Mouse (Mus musculus) forebrain, embryonic 14.5 days (tissue): ENCODE data around the gene Hcn2. TPM values are rescaled to one million over a fixed set of nuclear protein-coding genes. Genes with fewer than 3 reads are reported as not detected.

Source experiments
- ATAC-seq: fragments of 200-750 bp; cut with Nextera tagmentation; 2 replicates; pipeline ENCODE4 v1.8.0; 2017; ENCODE audit warnings: mild to moderate bottlenecking, moderate library complexity
- DNase-seq: peaks from one replicate; pipeline ENCODE4 v3.0.0-alpha.2; 2015; ENCODE audit warnings: low spot score
- H3K27ac ChIP-seq: fragments of 300-500 bp; sonication (generic); 2 replicates; pipeline ENCODE4 v1.5.1; 2014; ENCODE audit warnings: low read depth, mild to moderate bottlenecking, control low read depth, low read length, moderate library complexity
- H3K27me3 ChIP-seq: fragments of 300-500 bp; sonication (generic); replicated peaks from 2 replicates; pipeline ENCODE4 v1.6.1; 2014; ENCODE audit warnings: low read length, control low read depth, mixed read lengths; ENCODE audit not compliant: control insufficient read depth, insufficient read depth
- H3K36me3 ChIP-seq: fragments of 300-500 bp; sonication (generic); 2 replicates; pipeline ENCODE4 v1.6.1; 2014; ENCODE audit warnings: low read length, control low read depth; ENCODE audit not compliant: control insufficient read depth, insufficient read depth
- H3K4me1 ChIP-seq: fragments of 300-500 bp; sonication (generic); 2 replicates; pipeline ENCODE4 v1.6.1; 2014; ENCODE audit warnings: antibody characterized with exemption, low read length, control low read depth; ENCODE audit not compliant: control insufficient read depth, insufficient read depth
- H3K4me2 ChIP-seq: fragments of 300-500 bp; sonication (generic); 2 replicates; pipeline ENCODE4 v1.6.1; 2014; ENCODE audit warnings: mild to moderate bottlenecking, control low read depth, low read length
- H3K4me3 ChIP-seq: fragments of 300-500 bp; sonication (generic); 2 replicates; pipeline ENCODE4 v1.5.1; 2014; ENCODE audit warnings: low read depth, low read length, control low read depth
- H3K9ac ChIP-seq: fragments of 300-500 bp; sonication (generic); 2 replicates; pipeline ENCODE4 v1.6.1; 2014; ENCODE audit warnings: mild to moderate bottlenecking, low read length, control low read depth, moderate library complexity
- H3K9me3 ChIP-seq: fragments of 300-500 bp; sonication (generic); replicated peaks from 2 replicates; pipeline ENCODE4 v1.6.1; 2016; ENCODE audit warnings: low read length, control low read depth, mixed read lengths; ENCODE audit not compliant: control insufficient read depth
- whole genome bisulfite sequencing: fragments of 180-500 bp; shearing (Covaris S2); extraction: QIAGEN DNeasy Blood & Tissue Kit; methylation state at CpG from one replicate; pipeline ENCODE4 v1.1.7; 2014; 5-methylcytosine and 5-hydroxymethylcytosine counted together
- polyA plus RNA-seq: library from polyadenylated mRNA; unstranded; fragments of >200 nt; fragmentation: Nextera tagmentation; extraction: Ambion mirVana; gene quantifications from 2 replicates; pipeline ENCODE4 v1.2.1, GENCODE M21; 2014

Hcn2 gene
- polyA plus RNA-seq, 1 experiment from 2014 or later: 0.32 TPM

GRCm38 (mm10) chr10:79739234-79739633, 22.8 kb downstream of the Hcn2 start:
- Histone ChIP-seq H3K27me3 (0 out of 2 replicates have a peak, but pooled peaks cover 2% of the 10 kb centered on the region), H3K4me3 (no peak overlapping the region), H3K4me2 (no peak overlapping the region), H3K9ac (no peak overlapping the region), H3K36me3 (peaks cover 98% of the 10 kb centered on the region), H3K4me1 (no peaks in the 10 kb centered on the region), H3K9me3 (peaks cover 19% of the 10 kb centered on the region), H3K27ac (no peak overlapping the region)
- DNase-seq: no peak
- ATAC-seq: no peak
- 97% methylated on average over 28 of the region's 28 CpGs for WGBS

DNA sequence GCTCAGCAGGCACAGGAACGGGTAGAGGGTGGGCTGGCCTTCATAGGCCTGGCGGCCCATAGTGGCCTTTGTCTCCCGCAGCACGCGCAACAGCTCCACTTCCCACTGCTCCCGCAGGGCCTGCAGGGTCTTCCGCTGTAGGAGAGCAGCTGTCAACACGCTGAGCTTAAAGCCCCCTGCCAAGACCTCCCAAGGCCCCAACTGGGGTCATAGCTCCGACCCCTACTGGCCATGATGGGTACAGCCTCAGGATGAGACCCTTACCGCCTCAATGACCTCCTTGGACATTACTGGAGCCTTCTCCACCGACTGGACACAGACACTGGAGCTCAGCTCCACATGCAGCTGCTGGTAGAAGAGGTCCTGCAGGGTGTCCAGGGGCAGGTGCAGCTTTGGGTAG, 24.4 kb downstream of the Hcn2 start:
- WGBS: 50% methylated on average over 11 of the region's 11 CpGs
- ATAC-seq: no peak

GRCm38 (mm10) chr10:79743161-79743560, 26.7 kb downstream of the Hcn2 start:
- H3K4me3 ChIP-seq: no peak overlapping the region
- no peak for DNase-seq

More for the DNA sequence above, 24.4 kb downstream of the Hcn2 start:
- no peaks in the 10 kb centered on the region; the same call in 1 of the 2 replicates for H3K4me1 ChIP-seq
- H3K4me2 ChIP-seq: no peak overlapping the region
- peaks cover 86% of the 10 kb centered on the region for H3K36me3 ChIP-seq
- H3K27ac ChIP-seq: no peak overlapping the region
- H3K4me3 ChIP-seq: no peak overlapping the region
- H3K9me3 ChIP-seq: peaks cover 19% of the 10 kb centered on the region
- H3K27me3 ChIP-seq: 0 out of 2 replicates have a peak, but pooled peaks cover under 1% of the 10 kb centered on the region
- DNase-seq: no peak
- no peak overlapping the region for H3K9ac ChIP-seq

DNA sequence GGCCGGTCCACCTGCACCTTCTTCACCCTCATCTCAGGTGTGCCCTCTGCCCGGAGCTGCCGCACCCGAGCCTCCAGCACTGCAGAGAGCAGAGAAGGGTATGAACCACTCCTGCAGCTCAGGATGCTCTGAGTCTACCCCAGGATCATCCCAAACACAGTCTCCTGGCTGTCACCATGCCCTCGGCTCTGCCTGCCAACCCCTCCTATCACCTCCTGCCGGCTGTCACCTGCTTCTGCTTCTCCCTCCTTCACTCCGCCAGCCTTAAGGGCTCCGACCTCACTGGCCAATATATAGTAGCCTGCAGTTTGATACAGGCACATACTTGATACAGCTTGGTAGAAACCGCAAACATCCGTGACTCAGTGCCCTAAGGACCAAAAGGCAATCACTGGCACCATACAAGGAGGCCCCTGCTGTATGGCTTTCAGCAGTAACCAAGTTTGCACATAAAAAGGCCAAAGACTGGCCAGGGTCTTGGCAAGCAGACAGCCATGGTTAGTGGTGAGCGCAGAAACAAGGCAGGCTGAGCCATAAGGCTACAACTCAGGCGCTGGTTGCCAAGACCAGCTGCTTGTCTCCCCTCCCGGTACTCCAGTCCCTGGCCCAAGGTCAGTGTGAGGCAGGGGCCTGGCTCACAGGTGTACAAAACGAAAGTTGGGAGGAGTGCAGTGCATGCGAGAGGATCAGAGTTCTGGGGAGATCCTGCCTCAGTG, 27.4 kb downstream of the Hcn2 start:
- Histone ChIP-seq H3K9me3 (peaks cover 13% of the 10 kb centered on the region), H3K4me1 (no peaks in the 10 kb centered on the region; the same call in 1 of the 2 replicates), H3K36me3 (peaks cover 57% of the 10 kb centered on the region), H3K9ac (no peak overlapping the region), H3K4me2 (no peak overlapping the region), H3K4me3 (no peak overlapping the region), H3K27me3 (no peaks in the 10 kb centered on the region), H3K27ac (no peak overlapping the region)
- ATAC-seq: no peak
- 96% methylated on average over 15 of the region's 15 CpGs for WGBS
- no peak for DNase-seq

More at GRCm38 (mm10) chr10:79743161-79743560, 26.7 kb downstream of the Hcn2 start:
- no peak for ATAC-seq
- no peak overlapping the region for H3K4me2 ChIP-seq
- no peaks in the 10 kb centered on the region for H3K27me3 ChIP-seq
- H3K27ac ChIP-seq: no peak overlapping the region
- H3K36me3 ChIP-seq: peaks cover 64% of the 10 kb centered on the region
- no peaks in the 10 kb centered on the region; the same call in 1 of the 2 replicates for H3K4me1 ChIP-seq
- WGBS: 91% methylated on average over 11 of the region's 11 CpGs
- H3K9ac ChIP-seq: no peak overlapping the region
- peaks cover 17% of the 10 kb centered on the region for H3K9me3 ChIP-seq

DNA sequence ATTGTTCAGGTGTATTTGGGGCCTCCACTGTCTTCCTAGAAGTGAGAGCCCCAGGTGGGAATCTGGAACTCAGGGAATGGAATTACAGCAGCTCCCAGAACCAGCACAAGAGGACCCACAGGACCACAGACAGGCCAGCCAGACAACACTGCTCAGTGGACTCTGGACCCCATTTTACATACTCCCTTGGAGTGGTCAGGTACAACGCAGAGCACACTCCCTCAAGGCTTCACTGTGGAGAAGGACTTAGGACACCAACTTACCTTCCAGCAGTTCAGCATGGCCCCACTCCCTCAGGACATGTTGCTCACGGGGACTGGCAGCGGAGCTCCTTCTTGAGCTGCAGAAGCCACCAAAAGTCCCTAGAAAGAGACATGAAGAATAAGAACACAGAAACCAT, 29.0 kb downstream of the Hcn2 start:
- no peak overlapping the region for H3K9ac ChIP-seq

DNA sequence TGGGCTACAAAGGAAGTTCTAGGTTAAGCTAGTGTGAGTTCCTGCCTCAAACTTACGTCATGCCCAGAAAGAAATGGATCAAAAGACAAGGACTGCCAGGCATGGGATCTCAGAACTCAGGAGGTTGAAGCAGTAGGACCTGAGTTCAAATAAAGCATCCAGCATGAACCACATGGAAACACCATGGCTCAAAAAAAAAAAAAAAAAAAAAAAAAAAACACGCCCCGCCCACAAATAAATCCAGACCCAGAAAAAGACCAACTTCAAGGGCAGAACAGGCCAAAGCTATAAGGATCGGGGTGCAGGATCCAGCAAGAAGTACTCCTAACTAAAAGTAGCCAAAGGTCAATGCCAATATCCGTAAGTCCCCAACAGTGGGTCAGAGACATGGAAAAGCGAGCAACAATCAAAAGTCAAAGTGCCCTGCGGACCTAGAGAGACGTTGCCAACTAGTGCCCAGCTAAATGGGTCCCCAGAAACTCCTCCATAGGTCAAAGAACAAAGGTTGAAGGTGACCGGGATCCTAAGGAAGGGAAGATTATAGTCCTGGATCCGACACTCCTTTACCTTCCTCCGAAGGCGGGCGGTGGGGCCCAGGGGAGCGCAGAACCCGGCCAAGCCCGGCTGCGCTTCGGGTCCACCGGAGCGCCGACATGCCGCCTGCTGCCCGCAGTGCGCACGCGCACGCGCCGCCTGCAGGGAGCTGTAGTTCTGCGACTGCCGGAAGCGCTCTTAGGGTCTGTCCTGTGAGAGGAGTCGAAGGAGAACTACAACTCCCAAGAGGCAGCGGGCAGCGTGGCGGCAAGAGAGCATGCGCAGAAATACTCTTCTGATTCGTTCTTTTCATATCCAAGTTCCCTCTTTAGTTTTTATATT, 29.7 kb downstream of the Hcn2 start, which contains the start of gene Polrmt:
Gene Polrmt (minus strand): TSS at position 684 of the 876 bp plus-strand sequence.
- H3K27ac ChIP-seq: no peak within 1 kb of the TSS
- 3% methylated on average over 38 of the region's 38 CpGs for WGBS
- peak; percentile 99 for ATAC-seq

More for the DNA sequence above, 29.0 kb downstream of the Hcn2 start:
- peak overlapping the region; percentile 41; the same call in 1 of the 2 replicates for H3K4me3 ChIP-seq
- ATAC-seq (no peak), DNase-seq (no peak)
- 87% methylated on average over 3 of the region's 3 CpGs for WGBS
- H3K4me2 ChIP-seq: peak overlapping the region; percentile 56; the same call in 1 of the 2 replicates
- no peaks in the 10 kb centered on the region for H3K9me3 ChIP-seq
- H3K4me1 ChIP-seq: no peaks in the 10 kb centered on the region; the same call in 1 of the 2 replicates
- H3K27me3 ChIP-seq: no peaks in the 10 kb centered on the region
- H3K36me3 ChIP-seq: peaks cover 41% of the 10 kb centered on the region
- H3K27ac ChIP-seq: no peak overlapping the region

DNA sequence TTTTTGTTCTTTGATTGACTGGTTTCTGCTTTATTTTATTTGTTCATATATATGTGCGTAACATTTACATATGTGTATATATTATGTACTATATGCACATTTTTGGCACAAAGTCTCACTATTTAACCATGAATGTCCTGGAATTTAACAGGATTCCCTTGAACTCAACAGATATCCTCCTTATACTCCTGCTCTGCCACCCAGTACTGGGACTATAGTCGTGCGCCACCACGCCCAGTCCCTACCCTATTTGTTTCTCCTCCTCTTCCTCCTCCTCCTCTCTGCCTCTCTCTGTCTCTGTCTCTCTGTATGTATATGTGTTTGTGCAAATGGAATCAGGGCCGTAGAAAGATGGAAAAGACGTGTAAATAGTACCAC, 30.3 kb downstream of the Hcn2 start:
- H3K4me3 ChIP-seq: no peak overlapping the region
- peak overlapping the region; percentile 42 for H3K4me2 ChIP-seq
- 24% methylated on average over 6 of the region's 6 CpGs for WGBS
- no peaks in the 10 kb centered on the region for H3K27me3 ChIP-seq
- ATAC-seq (peak; percentile 60), DNase-seq (no peak)
- no peak overlapping the region for H3K27ac ChIP-seq
- peaks cover 28% of the 10 kb centered on the region for H3K36me3 ChIP-seq
- no peak overlapping the region for H3K9ac ChIP-seq
- no peaks in the 10 kb centered on the region for H3K9me3 ChIP-seq
- H3K4me1 ChIP-seq: no peaks in the 10 kb centered on the region; the same call in 1 of the 2 replicates

More for the DNA sequence above, 29.7 kb downstream of the Hcn2 start, which contains the start of gene Polrmt:
- H3K4me2 ChIP-seq: peak within 1 kb of the TSS; percentile 56
- H3K9ac ChIP-seq: peak within 1 kb of the TSS; percentile 51; the same call in 1 of the 2 replicates
- DNase-seq: peak; percentile 99
- peak within 1 kb of the TSS; percentile 41 for H3K4me3 ChIP-seq
- H3K9me3 ChIP-seq: no peaks in the 10 kb centered on the region
- peaks cover 34% of the 10 kb centered on the region for H3K36me3 ChIP-seq
- H3K27me3 ChIP-seq: no peaks in the 10 kb centered on the region
- H3K4me1 ChIP-seq: no peaks in the 10 kb centered on the region; the same call in 1 of the 2 replicates

GRCm38 (mm10) chr10:79748496-79748895, 32.1 kb downstream of the Hcn2 start:
- WGBS: 82% methylated on average over 6 of the region's 6 CpGs

More at GRCm38 (mm10) chr10:79748496-79748895, 32.1 kb downstream of the Hcn2 start:
- Histone ChIP-seq H3K4me1 (no peaks in the 10 kb centered on the region; the same call in 1 of the 2 replicates), H3K27me3 (no peaks in the 10 kb centered on the region), H3K36me3 (peaks cover 12% of the 10 kb centered on the region), H3K27ac (no peak overlapping the region), H3K9ac (no peak overlapping the region), H3K9me3 (no peaks in the 10 kb centered on the region), H3K4me3 (no peak overlapping the region), H3K4me2 (no peak overlapping the region)
- ATAC-seq: no peak
- DNase-seq: no peak
